ENCODE assay signal across 29 mouse cellular contexts in the genomic region with DNA sequence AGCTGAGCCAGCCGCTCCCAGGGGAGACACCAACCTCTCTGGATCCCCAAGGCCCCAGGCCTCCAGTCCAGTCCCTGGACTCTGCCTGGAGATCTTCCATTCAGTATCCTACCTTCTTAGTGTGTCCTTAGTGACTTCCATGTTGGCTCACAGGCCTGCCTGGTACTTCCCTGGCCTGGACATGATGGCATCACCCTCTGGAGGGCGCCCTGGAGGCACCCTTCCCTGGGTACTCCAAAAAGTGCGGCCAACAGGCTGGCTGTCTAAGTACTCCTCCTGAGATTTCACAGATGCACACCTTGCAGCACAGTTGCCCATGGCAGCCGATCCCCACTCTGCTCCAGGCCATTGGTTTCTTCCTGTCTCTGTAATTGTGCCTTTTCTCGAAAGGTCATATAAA. TPM values are rescaled to one million over a fixed set of nuclear protein-coding genes. Genes with fewer than 3 reads are reported as not detected.
DNase-seq lines count a peak whose midpoint lies in the region; ATAC-seq and TF ChIP-seq lines count a peak whose summit lies in the region.
"Had no signal": no experiment of that assay in that cellular context is flagged by ENCODE, and none has a peak within 500 bp of the region (broad histone marks: within the 10 kb centered on the region; RNA-seq: fewer than 3 reads in every experiment).

No protein-coding gene starts in this region.

- no peak for TF ChIP-seq EP300 in liver, embryonic 14.5 days (IDR thresholded peaks at IDR 0.05; ENCODE audit: low read depth)
- TF ChIP-seq EP300 in MEL (IDR thresholded peaks at IDR 0.05; ENCODE audit: low read depth in 1 of 2, low read length in 2 of 2), result no peak

- no peaks in the 10 kb centered on the region for H3K9me3 ChIP-seq in forebrain, postnatal 0 days (ENCODE audit: low read length)
- no peaks in the 10 kb centered on the region for H3K9me3 ChIP-seq in forebrain, embryonic 12.5 days
- H3K9me3 ChIP-seq in liver, embryonic 14.5 days (ENCODE audit: control insufficient read depth, low read length), result no peaks in the 10 kb centered on the region
- no peaks in the 10 kb centered on the region for H3K9me3 ChIP-seq in liver, embryonic 11.5 days (ENCODE audit: control insufficient read depth, low read length)
- H3K9me3 ChIP-seq in MEL (replicated peaks; ENCODE audit: insufficient read depth, low read length), result no peaks in the 10 kb centered on the region
- H3K9me3 ChIP-seq: embryonic facial prominence, embryonic 10.5 days; embryonic facial prominence, embryonic 15.5 days; forebrain, embryonic 13.5 days; G1E; heart, embryonic 12.5 days; hindbrain, embryonic 15.5 days; limb, embryonic 12.5 days; megakaryocyte, embryonic 14.5 days; midbrain, embryonic 13.5 days had no signal

- TF ChIP-seq POLR2A in MEL (IDR thresholded peaks at IDR 0.05; ENCODE audit: control insufficient read depth in 1 of 2, insufficient read depth in 1 of 2, low read depth in 1 of 2, low read length in 2 of 2, poor library complexity in 1 of 2), result no peak
- no peak for TF ChIP-seq POLR2A in olfactory bulb, adult 2 months (IDR thresholded peaks at IDR 0.05; ENCODE audit: insufficient read depth, low read depth, low read length)

- H3K36me3 ChIP-seq in forebrain, postnatal 0 days (ENCODE audit: insufficient read depth), result no peaks in the 10 kb centered on the region
- no peaks in the 10 kb centered on the region for H3K36me3 ChIP-seq in forebrain, embryonic 12.5 days (replicated peaks)
- H3K36me3 ChIP-seq in liver, embryonic 14.5 days (replicated peaks; ENCODE audit: control insufficient read depth, insufficient read depth, low read depth), result no peaks in the 10 kb centered on the region
- no peaks in the 10 kb centered on the region for H3K36me3 ChIP-seq in liver, embryonic 11.5 days (ENCODE audit: control insufficient read depth, insufficient read depth, low read length)
- H3K36me3 ChIP-seq in MEL (ENCODE audit: control insufficient read depth in 1 of 2, insufficient read depth in 2 of 2, low read length in 2 of 2), result no peaks in the 10 kb centered on the region
- H3K36me3 ChIP-seq: embryonic facial prominence, embryonic 10.5 days; embryonic facial prominence, embryonic 15.5 days; G1E; heart, embryonic 12.5 days; hindbrain, embryonic 15.5 days; limb, embryonic 12.5 days; midbrain, embryonic 13.5 days had no signal

- H3K9ac ChIP-seq in forebrain, postnatal 0 days, result no peak overlapping the region
- H3K9ac ChIP-seq in forebrain, embryonic 12.5 days, result no peak overlapping the region
- H3K9ac ChIP-seq in liver, embryonic 14.5 days (replicated peaks), result no peak overlapping the region
- H3K9ac ChIP-seq in liver, embryonic 11.5 days (ENCODE audit: low read depth, low read length), result no peak overlapping the region
- H3K9ac ChIP-seq in MEL (ENCODE audit: control insufficient read depth, low read depth, low read length, poor library complexity, severe bottlenecking), result no peak overlapping the region
- H3K9ac ChIP-seq: embryonic facial prominence, embryonic 15.5 days; forebrain, embryonic 13.5 days; heart, embryonic 12.5 days; hindbrain, embryonic 15.5 days; limb, embryonic 12.5 days; liver, postnatal 0 days; midbrain, embryonic 13.5 days had no signal

- H3K4me3 ChIP-seq in forebrain, postnatal 0 days (ENCODE audit: low read depth, low read length), result no peak overlapping the region
- H3K4me3 ChIP-seq in forebrain, embryonic 12.5 days (replicated peaks), result no peak overlapping the region
- H3K4me3 ChIP-seq in liver, embryonic 14.5 days (ENCODE audit: insufficient read depth in 1 of 2, low read depth in 2 of 2, low read length in 2 of 2), result no peak overlapping the region
- H3K4me3 ChIP-seq in liver, embryonic 11.5 days (ENCODE audit: low read depth, low read length), result no peak overlapping the region
- H3K4me3 ChIP-seq in MEL (ENCODE audit: control insufficient read depth in 1 of 2, insufficient read depth in 1 of 2, low read depth in 2 of 2, low read length in 2 of 2), result no peak overlapping the region
- H3K4me3 ChIP-seq in olfactory bulb, adult 2 months (ENCODE audit: insufficient read depth, low read depth, low read length), result no peak overlapping the region
- H3K4me3 ChIP-seq: embryonic facial prominence, embryonic 10.5 days; embryonic facial prominence, embryonic 15.5 days; forebrain, embryonic 13.5 days; heart, adult 2 months; heart, embryonic 12.5 days; hindbrain, embryonic 15.5 days; limb, embryonic 12.5 days; megakaryocyte, embryonic 14.5 days; midbrain, embryonic 13.5 days had no signal

- ATAC-seq in forebrain, postnatal 0 days, result no peak
- ATAC-seq in forebrain, embryonic 12.5 days (ENCODE audit: low FRiP score), result no peak
- ATAC-seq in liver, embryonic 14.5 days (ENCODE audit: insufficient read depth), result no peak
- ATAC-seq in liver, embryonic 11.5 days (replicated peaks; ENCODE audit: low FRiP score), result no peak
- ATAC-seq: forebrain, embryonic 13.5 days; inflammation-experienced regulatory T-cells, adult 6 months; liver, postnatal 0 days; midbrain, embryonic 13.5 days had no signal

- no peak for DNase-seq in forebrain, postnatal 0 days
- no peak for DNase-seq in liver, embryonic 14.5 days (ENCODE audit: low read depth in 3 of 3, low spot score in 3 of 3)
- no peak for DNase-seq in liver, embryonic 11.5 days (ENCODE audit: low spot score)
- peak; percentile 10 for DNase-seq in MEL (ENCODE audit: low read depth, low spot score)
- no peak for DNase-seq in lung, postnatal 10 days
- DNase-seq in spleen, adult 12 weeks (ENCODE audit: low spot score), result no peak
- DNase-seq: adrenal gland, adult 8-10 months; B cell, adult 2 months; cerebellum, adult 18-20 months; heart, adult 2 months; kidney, adult 11 months; kidney, postnatal 25 days; liver, postnatal 0 days; lung, postnatal 4 days; retina, postnatal 1 day; right cerebral cortex, postnatal 25 days; thymus, postnatal 4 days had no signal

- no peak overlapping the region for H3K27ac ChIP-seq in forebrain, postnatal 0 days (ENCODE audit: low read depth, low read length)
- no peak overlapping the region for H3K27ac ChIP-seq in forebrain, embryonic 12.5 days
- H3K27ac ChIP-seq in liver, embryonic 14.5 days, result no peak overlapping the region
- H3K27ac ChIP-seq in liver, embryonic 11.5 days (ENCODE audit: low read depth, low read length), result no peak overlapping the region
- H3K27ac ChIP-seq in MEL (ENCODE audit: control insufficient read depth, low read depth, low read length), result no peak overlapping the region
- H3K27ac ChIP-seq in olfactory bulb, adult 2 months (ENCODE audit: insufficient read depth, low read depth, low read length), result 0 out of 2 replicates have a peak overlapping the region, but pooled peaks have one; percentile 40
- H3K27ac ChIP-seq: embryonic facial prominence, embryonic 10.5 days; embryonic facial prominence, embryonic 15.5 days; forebrain, embryonic 13.5 days; heart, adult 2 months; hindbrain, embryonic 15.5 days; limb, embryonic 12.5 days; midbrain, embryonic 13.5 days had no signal

- H3K27me3 ChIP-seq in forebrain, postnatal 0 days (ENCODE audit: insufficient read depth, low read length), result no peaks in the 10 kb centered on the region
- H3K27me3 ChIP-seq in forebrain, embryonic 12.5 days, result no peaks in the 10 kb centered on the region
- no peaks in the 10 kb centered on the region for H3K27me3 ChIP-seq in liver, embryonic 14.5 days (ENCODE audit: control insufficient read depth, insufficient read depth, low read length)
- no peaks in the 10 kb centered on the region; the same call in 1 of the 2 replicates for H3K27me3 ChIP-seq in liver, embryonic 11.5 days (replicated peaks; ENCODE audit: control insufficient read depth, insufficient read depth, low read length)
- H3K27me3 ChIP-seq in MEL (ENCODE audit: control insufficient read depth in 1 of 2, insufficient read depth in 2 of 2, low read length in 2 of 2), result peaks cover 0 to 2% of the 10 kb centered on the region in 2 experiments; a peak in 1 of 4 replicates
- H3K27me3 ChIP-seq: embryonic facial prominence, embryonic 15.5 days; forebrain, embryonic 13.5 days; hindbrain, embryonic 15.5 days; midbrain, embryonic 13.5 days had no signal

- 70% methylated on average over 5 of the region's 5 CpGs for WGBS in forebrain, postnatal 0 days
- 67% methylated on average over 5 of the region's 5 CpGs for WGBS in forebrain, embryonic 12.5 days
- 49% methylated on average over 5 of the region's 5 CpGs for WGBS in liver, embryonic 14.5 days (ENCODE audit: insufficient replicate concordance)
- 60% methylated on average over 5 of the region's 5 CpGs for WGBS in liver, embryonic 11.5 days
- WGBS in olfactory bulb, adult 2 months, result 64% methylated on average over 5 of the region's 5 CpGs

- 0 out of 2 replicates have a peak, but pooled peaks have one; percentile 12 for TF ChIP-seq CTCF in forebrain, postnatal 0 days (IDR thresholded peaks at IDR 0.05; ENCODE audit: low read depth)
- TF ChIP-seq CTCF in liver, embryonic 14.5 days (IDR thresholded peaks at IDR 0.05; ENCODE audit: low read depth), result 0 out of 2 replicates have a peak, but pooled peaks have one; percentile 27
- TF ChIP-seq CTCF in MEL (IDR thresholded peaks at IDR 0.05 in 2 of 3, conservative IDR thresholded peaks at IDR 0.05 in 1 of 3; ENCODE audit: control insufficient read depth in 1 of 3, insufficient read depth in 1 of 3, low read depth in 2 of 3, low read length in 3 of 3, poor library complexity in 1 of 3, severe bottlenecking in 1 of 3), result peak in 2 of 3 experiments; percentile 21 to 38; a peak in 4 of 6 replicates
- 0 out of 2 replicates have a peak, but pooled peaks have one; percentile 14 for TF ChIP-seq CTCF in olfactory bulb, adult 2 months (IDR thresholded peaks at IDR 0.05; ENCODE audit: insufficient read depth, low read depth, low read length)

- no peak overlapping the region for H3K4me2 ChIP-seq in forebrain, postnatal 0 days (ENCODE audit: low read depth)
- no peak overlapping the region for H3K4me2 ChIP-seq in forebrain, embryonic 12.5 days
- H3K4me2 ChIP-seq in liver, embryonic 14.5 days (ENCODE audit: low read depth), result no peak overlapping the region
- H3K4me2 ChIP-seq in liver, embryonic 11.5 days, result no peak overlapping the region
- H3K4me2 ChIP-seq: embryonic facial prominence, embryonic 15.5 days; forebrain, embryonic 13.5 days; heart, embryonic 12.5 days; hindbrain, embryonic 15.5 days; limb, embryonic 12.5 days; midbrain, embryonic 13.5 days had no signal

- no peaks in the 10 kb centered on the region for H3K79me2 ChIP-seq in MEL (ENCODE audit: control insufficient read depth, insufficient read depth, low read length, poor library complexity)

- no peak; the same call in 1 of the 2 replicates for TF ChIP-seq RAD21 in MEL (IDR thresholded peaks at IDR 0.05; ENCODE audit: low read depth, low read length)

- H3K4me1 ChIP-seq in forebrain, postnatal 0 days (ENCODE audit: insufficient read depth), result no peaks in the 10 kb centered on the region
- H3K4me1 ChIP-seq in forebrain, embryonic 12.5 days, result peaks cover 4% of the 10 kb centered on the region; the same call in 1 of the 2 replicates
- H3K4me1 ChIP-seq in liver, embryonic 14.5 days (replicated peaks; ENCODE audit: control insufficient read depth in 2 of 2, insufficient read depth in 2 of 2, low read length in 1 of 2), result no peaks in the 10 kb centered on the region
- H3K4me1 ChIP-seq in liver, embryonic 11.5 days (replicated peaks; ENCODE audit: control insufficient read depth, insufficient read depth, low read length), result no peaks in the 10 kb centered on the region
- no peaks in the 10 kb centered on the region for H3K4me1 ChIP-seq in MEL (ENCODE audit: control insufficient read depth in 1 of 2, insufficient read depth in 2 of 2, low read length in 2 of 2)
- H3K4me1 ChIP-seq in olfactory bulb, adult 2 months (ENCODE audit: control insufficient read depth, insufficient read depth, low read length), result peaks cover 88% of the 10 kb centered on the region
- H3K4me1 ChIP-seq: embryonic facial prominence, embryonic 15.5 days; forebrain, embryonic 13.5 days; heart, embryonic 12.5 days; limb, embryonic 12.5 days; megakaryocyte, embryonic 14.5 days had no signal

RNA-seq across cellular contexts. Expression of a gene that starts 42.1 kb away (rescaled TPM):
- total RNA-seq in forebrain, postnatal 0 days (2014; rRNA removed), result 218 and 235 TPM in 2 replicates
- polyA plus RNA-seq in forebrain, postnatal 0 days (2015; fragmentation: Nextera tagmentation; extraction: Ambion mirVana), result 327 and 354 TPM in 2 replicates
- polyA plus RNA-seq in forebrain, embryonic 12.5 days (2016; fragmentation: Nextera tagmentation; extraction: Ambion mirVana), result 195 and 197 TPM in 2 replicates
- polyA plus RNA-seq in liver, embryonic 14.5 days (2012; rRNA removed), result 6.4 and 6.6 TPM in 2 replicates
- 9.7 and 9.9 TPM in 2 replicates for polyA plus RNA-seq in liver, embryonic 14.5 days (2014; fragmentation: Nextera tagmentation; extraction: Ambion mirVana)
- 46.9 and 50.0 TPM in 2 replicates for polyA plus RNA-seq in liver, embryonic 11.5 days (2014; fragmentation: Nextera tagmentation; extraction: Ambion mirVana)
- total RNA-seq in MEL (2012; rRNA removed), result 10.3 and 10.4 TPM in 2 replicates
- polyA plus RNA-seq in MEL (2012; ENCODE audit: insufficient read depth in 1 of 2, insufficient read length in 2 of 2, low read depth in 1 of 2, low replicate concordance in 2 of 2, missing spikeins in 1 of 2), result 10 to 100 TPM in 1 of 2 experiments, not detected in 1; 39.6 TPM
- polyA plus RNA-seq in olfactory bulb, adult 2 months (2012; ENCODE audit: insufficient read depth, insufficient read length, low replicate concordance, missing spikeins), result not detected in 2 replicates
